Mouse (Mus musculus) testis, postnatal 14 days (tissue): Measurements from ENCODE around the gene Arl4c.

ENCODE experiments used
- DNase-seq: peaks from one replicate; pipeline ENCODE4 v3.0.0; 2021; ENCODE audit warnings: low spot score

The Arl4c gene

GRCm38 (mm10) chr1:88623541-88624115 is 78.4 kb downstream of the Arl4c start:
- no peak for DNase-seq
